Mouse (Mus musculus) cerebellum, adult 9-10 months (tissue): ENCODE data around the gene Fxyd4.

Experiments
- DNase-seq: peaks from one replicate; pipeline ENCODE4 v3.0.0; 2022

The Fxyd4 gene

GRCm38 (mm10) chr6:117937222-117937932 is at the start of gene Fxyd4:
Gene Fxyd4 (minus strand): TSS chr6:117937692.
- DNase-seq: no peak

- DNase-seq: no peak
These were observed 49.7 kb upstream of the Fxyd4 start for GRCm38 (mm10) chr6:117987173-117987572.

- DNase-seq: no peak
These were observed 29.2 kb upstream of the Fxyd4 start for GRCm38 (mm10) chr6:117966729-117967128.

- no peak for DNase-seq
These were observed 25.7 kb upstream of the Fxyd4 start for GRCm38 (mm10) chr6:117963201-117963600.

GRCm38 (mm10) chr6:117956851-117957501 is 19.5 kb upstream of the Fxyd4 start:
- DNase-seq: no peak

- DNase-seq: no peak
These were observed 18.7 kb upstream of the Fxyd4 start for GRCm38 (mm10) chr6:117956161-117956560.

GRCm38 (mm10) chr6:117952330-117952729 is 14.8 kb upstream of the Fxyd4 start:
- DNase-seq: no peak

- DNase-seq: no peak
These were observed 6.4 kb upstream of the Fxyd4 start for GRCm38 (mm10) chr6:117943899-117944298.

GRCm38 (mm10) chr6:117942769-117943168 is 5.3 kb upstream of the Fxyd4 start:
- DNase-seq: peak; percentile 84

- DNase-seq: peak; percentile 61
These were observed 1.5 kb upstream of the Fxyd4 start for GRCm38 (mm10) chr6:117938951-117939350.

- no peak for DNase-seq
These were observed 1.5 kb downstream of the Fxyd4 start for GRCm38 (mm10) chr6:117935681-117936612.

- DNase-seq: no peak
These were observed 3.2 kb downstream of the Fxyd4 start for GRCm38 (mm10) chr6:117934301-117934700.

GRCm38 (mm10) chr6:117932325-117933051 is 5.0 kb downstream of the Fxyd4 start:
- DNase-seq: no peak

- no peak for DNase-seq
These were observed 7.4 kb downstream of the Fxyd4 start for GRCm38 (mm10) chr6:117929945-117930655.

GRCm38 (mm10) chr6:117928746-117929145 is 8.7 kb downstream of the Fxyd4 start:
- no peak for DNase-seq

GRCm38 (mm10) chr6:117927955-117928354 is 9.5 kb downstream of the Fxyd4 start:
- no peak for DNase-seq

GRCm38 (mm10) chr6:117926871-117927491 is 10.5 kb downstream of the Fxyd4 start:
- DNase-seq: no peak

- DNase-seq: no peak
These were observed 15.5 kb downstream of the Fxyd4 start for GRCm38 (mm10) chr6:117922041-117922440.

- DNase-seq: peak; percentile 66
These were observed 16.5 kb downstream of the Fxyd4 start for GRCm38 (mm10) chr6:117920659-117921640.

- peak; percentile 41 for DNase-seq
These were observed 19.4 kb downstream of the Fxyd4 start for GRCm38 (mm10) chr6:117918043-117918442.
